Mouse (Mus musculus): ENCODE measurements around the gene Fam124b. TPM values are rescaled to one million over a fixed set of nuclear protein-coding genes. Genes with fewer than 3 reads are reported as not detected.

The Fam124b gene
- total and polyA plus RNA-seq, 3 experiments: 0.27 TPM; not detected in 2

DNA sequence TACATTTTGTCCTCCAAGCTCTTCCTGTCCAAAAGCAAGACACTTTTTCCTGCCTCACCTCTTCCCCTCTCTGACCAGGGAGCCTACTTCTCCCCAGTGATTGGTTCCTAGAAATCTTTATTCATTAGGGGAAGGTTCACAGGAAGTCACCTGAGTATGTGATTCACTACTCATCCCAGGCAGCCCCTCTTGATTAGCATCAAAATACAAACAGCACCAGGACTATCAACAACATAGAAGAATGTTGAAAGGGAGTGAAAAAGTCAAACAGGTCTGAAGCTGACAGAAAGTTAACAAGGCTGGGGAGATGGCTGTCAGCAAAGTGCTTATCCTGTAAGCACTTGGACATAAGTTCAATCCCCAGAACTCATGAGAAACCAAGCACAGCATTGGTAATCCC is 67.6 kb downstream of the Fam124b start:
- H3K27me3 ChIP-seq (ENCODE audit: insufficient read depth, low read length): no peaks in the 10 kb centered on the region
- ATAC-seq (ENCODE audit: extremely low read depth, insufficient number of reproducible peaks, low FRiP score, poor library complexity, severe bottlenecking) (no peak), DNase-seq (ENCODE audit: low spot score) (no peak)
- H3K9me3 ChIP-seq (replicated peaks): peaks cover 4% of the 10 kb centered on the region; the same call in 1 of the 2 replicates
- H3K4me3 ChIP-seq (ENCODE audit: low read depth, low read length): no peak overlapping the region
- H3K4me1 ChIP-seq (ENCODE audit: insufficient read depth, low read depth, low read length): no peaks in the 10 kb centered on the region
- H3K36me3 ChIP-seq (replicated peaks): no peaks in the 10 kb centered on the region
- TF ChIP-seq GATA2 (IDR thresholded peaks at IDR 0.05; ENCODE audit: borderline replicate concordance, low read depth, low read length): no peak
- no peak for TF ChIP-seq POLR2AphosphoS5 (IDR thresholded peaks at IDR 0.05; ENCODE audit: insufficient replicate concordance, low read depth, low read length)
- no peak for TF ChIP-seq CTCF (IDR thresholded peaks at IDR 0.05; ENCODE audit: low read depth, low read length)
- no peak for TF ChIP-seq GATA1 (IDR thresholded peaks at IDR 0.05; ENCODE audit: borderline replicate concordance, low read length)
- no peak for TF ChIP-seq TAL1 (conservative IDR thresholded peaks at IDR 0.05; ENCODE audit: low read depth, low read length)

Other genes with a start within 250 kb of the Fam124b start
- 152 and 175 TPM in 2 replicates for gene Cul3, start 122.0 kb upstream of the Fam124b start, total RNA-seq (2014; fragmentation: Nextera tagmentation)
- gene Cul3, start 122.0 kb upstream of the Fam124b start, total RNA-seq (2017): 244 and 282 TPM in 2 replicates
- 14.1 and 14.4 TPM in 2 replicates for gene Cul3, start 122.0 kb upstream of the Fam124b start, polyA plus RNA-seq (2012)
- gene Gm45261, start 243.0 kb upstream of the Fam124b start, total RNA-seq (2014; fragmentation: Nextera tagmentation): not detected in 2 replicates
- gene Gm45261, start 243.0 kb upstream of the Fam124b start, total RNA-seq (2017): 0.23 TPM in 1 of 2 replicates, not detected in the other
- not detected in 2 replicates for gene Gm45261, start 243.0 kb upstream of the Fam124b start, polyA plus RNA-seq (2012)